Mouse (Mus musculus) CD4-positive helper T cell, adult 2 months (primary cell): ENCODE measurements around the gene Fgfr1op2.

ENCODE experiments used
- DNase-seq: peaks from one replicate; pipeline ENCODE4 v3.0.0-alpha.2; 2012; ENCODE audit warnings: low read depth, missing footprints, low spot score

Gene Fgfr1op2

DNA sequence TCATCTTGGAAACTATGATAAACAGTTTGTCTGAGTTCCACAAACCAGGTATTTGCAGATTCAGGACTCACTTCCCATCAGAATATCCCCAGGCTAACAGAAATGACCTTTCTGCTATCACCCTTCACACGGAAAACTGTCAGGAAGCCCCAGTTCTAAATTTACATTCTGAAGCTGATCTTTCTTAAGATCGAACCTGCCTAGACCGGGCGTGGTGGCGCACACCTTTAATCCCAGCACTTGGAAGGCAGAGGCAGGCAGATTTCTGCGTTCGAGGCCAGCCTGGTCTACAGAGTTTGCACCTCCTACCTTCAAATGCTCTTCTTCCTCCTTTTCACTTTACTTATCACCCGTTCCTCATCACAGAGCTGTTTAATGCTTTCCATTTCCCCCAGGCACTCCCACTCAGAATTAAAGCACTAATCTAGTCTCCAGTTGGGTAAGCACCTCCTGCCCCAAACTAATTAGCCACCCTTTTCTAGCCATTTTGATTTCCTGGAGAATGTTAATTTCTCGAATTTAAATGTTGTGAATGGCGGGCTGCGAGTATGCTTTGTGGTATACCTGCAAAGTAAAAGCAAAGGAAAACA lies 64.7 kb downstream of the Fgfr1op2 start:
- no peak for DNase-seq

DNA sequence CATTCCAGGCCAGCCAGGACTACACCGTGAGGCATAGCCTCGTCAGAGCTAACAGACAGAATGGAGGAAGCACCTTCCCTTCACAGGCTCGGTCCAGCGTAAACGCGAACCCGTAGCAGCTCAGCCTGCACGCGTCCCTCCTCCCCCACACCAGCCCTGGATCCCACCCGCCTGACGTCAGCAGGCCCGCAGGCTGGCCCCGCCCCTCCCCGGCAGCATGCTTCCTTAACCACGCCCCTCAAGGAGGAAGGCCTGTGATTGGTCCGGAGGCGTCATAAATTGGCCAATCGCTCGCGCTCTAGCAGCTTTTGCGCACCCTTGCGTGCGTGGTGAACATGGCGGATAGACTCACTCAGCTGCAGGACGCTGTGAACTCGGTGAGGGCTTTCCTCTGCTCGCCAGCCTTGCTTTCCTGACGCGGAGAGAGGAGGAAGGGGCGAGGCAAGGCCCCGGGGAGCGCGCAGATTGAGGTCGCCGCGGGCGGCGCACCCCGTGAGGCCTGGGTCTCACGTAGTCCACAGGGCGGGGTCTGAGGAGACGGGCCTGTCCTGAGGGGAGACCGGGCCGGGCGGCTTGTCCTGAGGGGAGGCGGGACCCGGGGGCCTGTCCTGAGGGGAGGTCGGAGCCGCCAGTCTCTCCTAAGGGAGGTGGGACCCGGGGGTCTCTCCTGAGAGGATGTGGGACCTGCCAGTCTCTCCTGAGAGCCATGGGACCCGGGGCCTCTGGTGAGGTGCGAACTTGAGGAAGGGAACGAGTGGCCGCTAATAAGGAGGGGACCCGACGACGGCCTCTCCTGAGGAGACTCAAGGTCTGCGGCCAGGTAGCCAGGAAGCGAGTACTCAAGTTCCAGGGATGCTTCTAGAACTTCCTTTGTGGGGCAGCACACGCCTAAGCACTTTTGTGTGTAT lies 65.5 kb downstream of the Fgfr1op2 start, which contains the start of the genes Med21 and Tm7sf3:
TSS of gene Med21 (plus strand) at position 272 of the 908 bp plus-strand sequence.
TSS of gene Tm7sf3 (minus strand) at position 549 of the 908 bp plus-strand sequence.
- DNase-seq = peak; percentile 98

DNA sequence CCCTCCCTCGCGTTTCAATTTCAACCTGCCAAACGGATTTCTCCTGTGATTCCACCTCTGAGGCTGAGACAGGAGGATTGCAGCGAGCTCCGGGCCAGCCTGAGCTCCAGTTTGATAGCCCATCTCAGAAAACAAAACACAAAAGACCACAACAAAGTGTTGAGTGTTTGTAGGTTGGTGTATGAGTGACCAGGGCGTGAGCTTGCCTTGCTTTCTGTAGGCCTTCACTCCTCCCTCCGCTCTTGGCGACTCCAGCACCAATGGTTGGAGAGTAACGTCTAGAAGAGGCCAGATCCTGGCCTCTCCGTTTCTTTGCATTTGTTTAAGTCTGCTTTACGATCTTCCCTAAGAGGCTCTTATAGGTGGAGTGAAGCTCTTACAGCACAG lies 66.2 kb downstream of the Fgfr1op2 start:
- no peak for DNase-seq
